Mouse (Mus musculus) heart, embryonic 16.5 days (tissue): ENCODE measurements around the gene Scnn1b. TPM values are rescaled to one million over a fixed set of nuclear protein-coding genes. Genes with fewer than 3 reads are reported as not detected.

Experiments used
- ATAC-seq: fragments of 200-750 bp; cut with Nextera tagmentation; replicated peaks from 2 replicates; pipeline ENCODE4 v1.8.0; 2017; ENCODE audit warnings: moderate number of reproducible peaks; ENCODE audit not compliant: insufficient read depth, low FRiP score; ENCODE audit errors: extremely low read depth
- H3K27ac ChIP-seq: fragments of 300-500 bp; sonication (generic); 2 replicates; pipeline ENCODE4 v1.5.1; 2014; ENCODE audit warnings: mild to moderate bottlenecking, low read length, control low read depth, moderate library complexity
- H3K27me3 ChIP-seq: fragments of 300-500 bp; sonication (generic); 2 replicates; pipeline ENCODE4 v1.6.1; 2014; ENCODE audit warnings: low read length, mixed read lengths; ENCODE audit not compliant: control insufficient read depth, insufficient read depth
- H3K36me3 ChIP-seq: fragments of 300-500 bp; sonication (generic); 2 replicates; pipeline ENCODE4 v1.6.1; 2014; ENCODE audit not compliant: control insufficient read depth, insufficient read depth
- H3K4me1 ChIP-seq: fragments of 300-500 bp; sonication (generic); 2 replicates; pipeline ENCODE4 v1.6.1; 2014; ENCODE audit warnings: low read length, mixed read lengths; ENCODE audit not compliant: control insufficient read depth, insufficient read depth
- H3K4me2 ChIP-seq: fragments of 300-500 bp; sonication (generic); 2 replicates; pipeline ENCODE4 v1.6.1; 2014; ENCODE audit warnings: low read depth, mild to moderate bottlenecking, control low read depth, low read length
- H3K4me3 ChIP-seq: fragments of 300-500 bp; sonication (generic); 2 replicates; pipeline ENCODE4 v1.5.1; 2014; ENCODE audit warnings: mild to moderate bottlenecking, control low read depth, low read length
- H3K9ac ChIP-seq: fragments of 300-500 bp; sonication (generic); 2 replicates; pipeline ENCODE4 v1.6.1; 2014; ENCODE audit warnings: low read length, control low read depth
- H3K9me3 ChIP-seq: fragments of 300-500 bp; sonication (generic); replicated peaks from 2 replicates; pipeline ENCODE4 v1.6.1; 2016; ENCODE audit warnings: low read length; ENCODE audit not compliant: control insufficient read depth
- WGBS: fragments of 180-500 bp; shearing (Covaris S2); extraction: QIAGEN DNeasy Blood & Tissue Kit; methylation state at CpG from one replicate; pipeline ENCODE4 v1.1.7; 2014; 5-methylcytosine and 5-hydroxymethylcytosine counted together
- polyA plus RNA-seq: library from polyadenylated mRNA; unstranded; fragments of >200 nt; fragmentation: Nextera tagmentation; extraction: Ambion mirVana; gene quantifications from 2 replicates; pipeline ENCODE4 v1.2.1, GENCODE M21; 2015

Gene Scnn1b
- polyA plus RNA-seq, 1 experiment from 2014 or later = 0.49 TPM

DNA sequence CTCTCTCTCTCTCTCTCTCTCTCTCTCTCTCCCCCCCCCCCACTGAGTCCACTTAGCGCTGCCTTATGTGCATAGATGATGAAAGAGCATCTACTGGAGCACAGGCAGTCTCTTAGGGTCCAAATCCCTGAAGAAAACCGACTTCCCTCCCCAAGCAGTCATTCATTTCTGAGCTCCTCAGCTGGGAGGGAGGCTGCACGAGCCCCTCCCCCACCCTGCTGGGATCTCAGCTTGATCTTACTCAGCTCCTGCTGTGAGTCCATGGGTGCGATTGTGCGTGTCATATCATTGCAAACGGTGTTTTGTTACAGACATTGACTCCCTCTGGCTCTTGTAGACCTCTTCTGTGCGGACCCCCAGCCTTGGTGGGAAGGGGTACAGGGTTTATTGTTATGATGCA is 35.1 kb downstream of the Scnn1b start:
- Histone ChIP-seq H3K4me3 (no peak overlapping the region), H3K4me2 (peak overlapping the region; percentile 40), H3K27ac (no peak overlapping the region), H3K27me3 (peaks cover 5% of the 10 kb centered on the region), H3K36me3 (no peaks in the 10 kb centered on the region), H3K4me1 (peaks cover 14% of the 10 kb centered on the region), H3K9ac (no peak overlapping the region), H3K9me3 (no peaks in the 10 kb centered on the region)
- no peak for ATAC-seq
- WGBS = 13% methylated on average over 7 of the region's 7 CpGs

DNA sequence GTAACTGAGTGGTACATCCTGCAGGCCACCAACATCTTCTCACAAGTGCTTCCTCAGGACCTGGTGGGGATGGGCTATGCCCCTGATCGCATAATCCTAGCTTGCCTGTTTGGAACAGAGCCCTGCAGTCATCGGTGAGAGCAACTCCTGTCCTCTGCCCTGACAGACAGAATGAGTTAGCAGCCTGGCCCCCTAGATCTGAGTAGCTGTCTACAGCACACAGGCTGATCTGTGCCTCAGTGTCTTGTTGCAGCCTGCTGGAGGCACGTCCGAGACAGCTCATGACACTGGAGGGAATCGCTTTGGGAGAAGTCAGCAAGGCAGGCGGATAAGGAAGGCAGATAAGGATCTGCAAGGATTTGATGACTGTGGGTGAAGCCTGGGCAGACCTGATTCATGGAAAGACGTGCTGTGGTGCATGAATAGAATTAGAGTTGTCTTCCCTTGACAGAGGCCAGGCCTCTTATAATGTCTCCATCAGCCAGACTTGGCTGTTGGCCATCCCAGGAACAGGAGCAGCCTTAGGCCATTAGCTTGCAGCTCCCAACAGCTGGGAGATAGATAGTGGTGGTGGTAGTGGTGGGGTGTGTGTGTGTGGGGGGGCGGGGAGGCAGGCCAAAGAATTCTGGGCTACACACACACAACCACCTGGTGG is 38.0 kb downstream of the Scnn1b start:
- peak; percentile 73 for ATAC-seq
- WGBS = 29% methylated on average over 8 of the region's 8 CpGs
- Histone ChIP-seq H3K27me3 (peaks cover 5% of the 10 kb centered on the region), H3K4me1 (peaks cover 14% of the 10 kb centered on the region), H3K4me2 (no peak overlapping the region), H3K9me3 (no peaks in the 10 kb centered on the region), H3K36me3 (no peaks in the 10 kb centered on the region), H3K27ac (peak overlapping the region; percentile 65), H3K4me3 (no peak overlapping the region), H3K9ac (no peak overlapping the region; the same call in 1 of the 2 replicates)

DNA sequence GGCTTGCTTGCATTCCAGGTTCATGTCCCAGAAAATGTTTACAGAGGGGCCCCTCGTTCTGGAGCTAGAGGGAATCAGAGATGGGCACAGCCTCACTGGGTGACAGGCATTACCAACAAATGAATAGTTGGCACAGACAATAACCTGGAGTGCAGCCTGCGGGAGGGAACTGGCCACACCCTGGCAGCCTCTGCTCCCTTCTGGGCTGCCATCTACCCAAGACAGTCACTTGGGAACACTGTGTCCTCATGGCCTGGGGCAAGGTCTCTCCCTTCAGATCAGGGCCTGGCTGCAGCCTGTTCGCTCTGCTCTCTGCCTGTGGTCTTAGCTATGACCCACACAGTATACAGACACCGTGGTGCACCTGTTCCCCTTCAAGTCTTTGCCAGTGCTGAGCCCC is 42.0 kb downstream of the Scnn1b start:
- ATAC-seq = no peak
- Histone ChIP-seq H3K27ac (no peak overlapping the region), H3K4me2 (no peak overlapping the region), H3K4me3 (no peak overlapping the region), H3K9ac (no peak overlapping the region), H3K36me3 (no peaks in the 10 kb centered on the region), H3K27me3 (no peaks in the 10 kb centered on the region), H3K4me1 (peaks cover 14% of the 10 kb centered on the region), H3K9me3 (no peaks in the 10 kb centered on the region)
- 66% methylated on average over 4 of the region's 4 CpGs for WGBS

DNA sequence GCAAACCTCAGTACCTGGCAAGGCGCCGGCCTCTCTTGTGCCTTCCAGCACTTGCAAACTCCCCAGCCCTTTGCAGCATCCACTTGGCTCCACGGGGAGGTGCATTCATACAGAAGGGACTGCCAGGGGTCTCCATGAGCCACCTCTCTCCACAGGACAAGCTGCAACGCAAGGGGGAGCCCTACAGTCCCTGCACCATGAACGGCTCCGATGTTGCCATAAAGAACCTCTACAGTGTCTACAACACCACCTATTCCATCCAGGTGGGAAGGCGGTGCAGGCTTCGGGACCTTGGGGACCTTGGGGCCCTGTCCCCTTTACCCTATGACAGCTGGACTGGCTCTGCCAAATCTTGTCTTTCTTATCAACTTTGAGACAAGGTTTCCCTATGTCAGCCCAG is 47.4 kb downstream of the Scnn1b start:
- H3K36me3 ChIP-seq = no peaks in the 10 kb centered on the region
- no peak overlapping the region for H3K4me3 ChIP-seq
- WGBS = 70% methylated on average over 8 of the region's 8 CpGs
- H3K9ac ChIP-seq = no peak overlapping the region
- H3K4me1 ChIP-seq = no peaks in the 10 kb centered on the region; the same call in 1 of the 2 replicates
- H3K27me3 ChIP-seq = no peaks in the 10 kb centered on the region
- H3K4me2 ChIP-seq = no peak overlapping the region
- H3K27ac ChIP-seq = no peak overlapping the region
- ATAC-seq = no peak
- H3K9me3 ChIP-seq = no peaks in the 10 kb centered on the region

DNA sequence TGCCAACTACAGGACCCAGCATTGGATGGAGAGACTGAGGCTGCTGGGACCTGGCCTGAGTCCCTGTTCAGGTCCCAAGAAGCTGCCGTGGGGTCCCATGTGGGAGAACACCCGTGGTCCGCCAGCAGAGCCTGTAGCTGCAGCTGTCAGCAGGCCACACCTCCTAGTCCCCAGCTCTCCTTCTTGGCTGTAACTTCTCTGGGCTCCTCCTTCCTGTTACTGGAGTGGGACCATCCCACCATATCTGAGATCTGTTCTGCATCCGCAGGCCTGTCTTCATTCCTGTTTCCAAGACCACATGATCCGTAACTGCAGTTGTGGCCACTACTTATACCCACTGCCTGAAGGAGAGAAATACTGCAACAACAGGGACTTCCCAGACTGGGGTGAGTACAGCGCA is 49.1 kb downstream of the Scnn1b start:
- Histone ChIP-seq H3K4me2 (no peak overlapping the region), H3K9ac (no peak overlapping the region), H3K9me3 (no peaks in the 10 kb centered on the region), H3K36me3 (no peaks in the 10 kb centered on the region), H3K27me3 (no peaks in the 10 kb centered on the region), H3K27ac (no peak overlapping the region), H3K4me1 (no peaks in the 10 kb centered on the region), H3K4me3 (no peak overlapping the region)
- WGBS = 57% methylated on average over 6 of the region's 6 CpGs
- ATAC-seq = no peak

DNA sequence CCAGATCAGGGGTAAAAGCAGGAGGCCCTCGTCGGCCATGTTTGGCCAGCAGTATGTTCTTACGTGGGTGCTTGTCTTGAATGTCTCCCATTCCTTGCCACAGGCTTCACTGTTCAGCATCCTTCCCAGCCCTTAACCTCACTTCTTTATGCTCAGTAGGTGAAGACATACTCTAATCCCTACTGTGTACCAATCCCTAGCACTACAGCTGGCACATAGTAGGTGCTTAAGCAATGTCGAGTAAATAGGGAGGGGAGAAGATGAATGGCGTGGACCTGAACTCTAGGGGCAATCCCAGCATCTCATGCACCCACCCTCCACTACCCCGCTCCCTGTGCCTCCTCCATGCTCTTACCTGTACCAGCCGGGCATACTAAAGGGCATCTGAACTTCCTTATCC is 59.5 kb downstream of the Scnn1b start:
- peaks cover 3% of the 10 kb centered on the region; the same call in 1 of the 2 replicates for H3K36me3 ChIP-seq
- no peak for ATAC-seq
- no peak overlapping the region for H3K4me3 ChIP-seq
- no peaks in the 10 kb centered on the region for H3K9me3 ChIP-seq
- no peak overlapping the region for H3K9ac ChIP-seq
- H3K27ac ChIP-seq = no peak overlapping the region
- H3K4me2 ChIP-seq = no peak overlapping the region
- no peaks in the 10 kb centered on the region for H3K4me1 ChIP-seq
- no peaks in the 10 kb centered on the region for H3K27me3 ChIP-seq
- 89% methylated on average over 7 of the region's 7 CpGs for WGBS

DNA sequence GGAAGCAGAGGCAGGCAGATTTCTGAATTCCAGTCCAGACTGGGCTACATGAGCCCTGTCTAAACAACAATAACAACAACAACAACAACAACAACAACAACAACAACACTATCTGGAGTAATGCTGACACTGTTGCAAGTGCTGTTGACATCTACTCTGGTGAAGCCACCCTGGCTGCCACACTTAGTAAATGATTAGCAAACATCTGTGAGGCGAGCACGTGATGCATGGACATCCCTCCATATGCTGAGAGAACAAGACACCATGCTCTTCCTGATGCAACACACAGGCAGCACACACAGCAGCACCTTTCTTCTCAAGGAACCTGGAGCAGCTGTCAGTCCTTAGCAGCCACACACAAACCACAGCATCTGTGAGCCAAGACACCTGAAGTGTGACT is 63.0 kb downstream of the Scnn1b start:
- no peak overlapping the region for H3K4me2 ChIP-seq
- no peaks in the 10 kb centered on the region for H3K27me3 ChIP-seq
- ATAC-seq = no peak
- H3K27ac ChIP-seq = no peak overlapping the region
- H3K9ac ChIP-seq = no peak overlapping the region
- no peak overlapping the region for H3K4me3 ChIP-seq
- no peaks in the 10 kb centered on the region; the same call in 1 of the 2 replicates for H3K4me1 ChIP-seq
- 96% methylated on average over 2 of the region's 2 CpGs for WGBS
- peaks cover 3% of the 10 kb centered on the region; the same call in 1 of the 2 replicates for H3K36me3 ChIP-seq
- no peaks in the 10 kb centered on the region for H3K9me3 ChIP-seq

DNA sequence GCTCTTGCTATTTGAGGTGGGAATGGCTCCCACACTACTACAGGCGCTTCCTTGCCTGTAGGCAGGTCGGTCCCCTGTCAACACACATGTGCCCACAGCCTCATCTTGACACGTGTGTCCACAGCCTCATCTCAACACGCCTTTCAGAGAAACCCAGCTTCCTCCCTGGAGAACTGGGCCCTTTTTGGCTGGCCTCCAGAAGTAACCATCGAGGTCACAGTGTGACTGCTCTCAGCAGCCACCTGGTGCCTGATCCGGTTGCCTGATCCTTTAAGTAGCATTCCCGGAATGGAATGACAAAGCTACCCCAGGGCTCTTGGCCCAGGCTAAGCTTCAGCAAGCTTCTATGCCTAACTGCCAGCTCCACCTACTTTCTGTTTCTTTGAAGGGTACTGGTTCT is 66.4 kb downstream of the Scnn1b start:
- Histone ChIP-seq H3K4me2 (no peak overlapping the region), H3K36me3 (peaks cover 3% of the 10 kb centered on the region; the same call in 1 of the 2 replicates), H3K27ac (no peak overlapping the region), H3K27me3 (no peaks in the 10 kb centered on the region), H3K4me3 (no peak overlapping the region), H3K4me1 (peaks cover 2% of the 10 kb centered on the region), H3K9ac (no peak overlapping the region), H3K9me3 (no peaks in the 10 kb centered on the region)
- ATAC-seq = no peak
- 44% methylated on average over 7 of the region's 7 CpGs for WGBS

DNA sequence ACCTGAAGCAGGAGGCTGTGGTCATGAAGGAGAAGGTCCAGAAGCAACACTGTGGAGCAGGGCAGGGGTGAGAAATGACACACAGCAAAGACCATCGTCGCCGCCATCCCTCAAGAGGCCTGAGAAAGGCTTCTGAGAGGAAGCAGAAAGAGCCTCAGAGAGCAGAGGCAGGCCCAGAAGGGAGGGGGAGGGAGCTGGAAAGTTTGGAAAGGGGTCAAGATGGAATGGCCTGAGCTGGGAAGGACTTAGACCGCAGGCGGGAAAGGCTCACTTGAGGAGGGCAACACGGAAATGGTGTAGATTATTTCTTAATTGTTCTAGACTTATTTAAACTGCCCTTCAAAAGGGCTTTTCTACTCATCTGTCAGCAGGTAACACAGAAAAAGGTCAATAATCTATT is 68.8 kb downstream of the Scnn1b start:
- ATAC-seq = no peak

More for the DNA sequence above, 68.8 kb downstream of the Scnn1b start:
- no peak overlapping the region for H3K27ac ChIP-seq
- no peak overlapping the region for H3K9ac ChIP-seq
- 61% methylated on average over 6 of the region's 6 CpGs for WGBS
- H3K36me3 ChIP-seq = no peaks in the 10 kb centered on the region; the same call in 1 of the 2 replicates
- no peak overlapping the region for H3K4me3 ChIP-seq
- no peak overlapping the region for H3K4me2 ChIP-seq
- no peaks in the 10 kb centered on the region for H3K9me3 ChIP-seq
- no peaks in the 10 kb centered on the region for H3K27me3 ChIP-seq
- H3K4me1 ChIP-seq = peaks cover 16% of the 10 kb centered on the region
